ENCODE assay signal across 18 mouse cellular contexts in the genomic region with DNA sequence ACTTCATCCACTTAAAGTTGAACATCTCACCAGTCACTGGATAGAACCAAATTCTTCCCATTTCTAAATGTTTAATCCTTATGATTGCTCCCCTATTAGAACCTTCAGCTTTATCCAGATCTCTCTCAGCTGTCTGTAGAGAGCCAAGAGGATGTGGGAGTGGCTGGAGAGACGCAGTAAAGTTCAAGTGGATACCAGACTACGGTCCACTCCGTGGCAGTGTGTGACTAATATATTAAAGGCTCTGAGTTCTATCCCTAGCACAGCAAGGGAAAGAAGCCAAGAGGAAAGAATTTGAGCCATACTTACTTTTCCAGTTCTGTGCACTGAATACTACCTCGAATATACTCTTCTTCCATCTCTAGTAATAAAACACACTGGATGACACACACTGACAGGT.
DNase-seq lines count a peak whose midpoint lies in the region; ATAC-seq and TF ChIP-seq lines count a peak whose summit lies in the region.
"Had no signal": no experiment of that assay in that cellular context is flagged by ENCODE, and none has a peak within 500 bp of the region (broad histone marks: within the 10 kb centered on the region; RNA-seq: fewer than 3 reads in every experiment).

No protein-coding gene starts in this region.

- 39% methylated on average over 4 of the region's 4 CpGs for WGBS in kidney, adult 2 months
- WGBS in kidney, embryonic 15.5 days, result 37% methylated on average over 4 of the region's 4 CpGs
- WGBS in kidney, embryonic 16.5 days, result 33% methylated on average over 4 of the region's 4 CpGs

- TF ChIP-seq POLR2A in kidney, adult 2 months (IDR thresholded peaks at IDR 0.05; ENCODE audit: low read depth, low read length), result no peak

- no peak overlapping the region for H3K4me2 ChIP-seq in kidney, embryonic 15.5 days
- no peak overlapping the region for H3K4me2 ChIP-seq in kidney, embryonic 16.5 days (replicated peaks; ENCODE audit: low read depth, low read length)
- H3K4me2 ChIP-seq: embryonic facial prominence, embryonic 13.5 days; forebrain, embryonic 13.5 days; hindbrain, embryonic 14.5 days had no signal

- H3K36me3 ChIP-seq in kidney, adult 2 months (ENCODE audit: control insufficient read depth, insufficient read depth, low read length), result no peaks in the 10 kb centered on the region
- H3K36me3 ChIP-seq in kidney, embryonic 15.5 days, result no peaks in the 10 kb centered on the region
- no peaks in the 10 kb centered on the region for H3K36me3 ChIP-seq in kidney, embryonic 16.5 days (ENCODE audit: insufficient read depth, low read length)
- H3K36me3 ChIP-seq: embryonic facial prominence, embryonic 13.5 days had no signal

- no peak overlapping the region for H3K4me3 ChIP-seq in kidney, adult 2 months (ENCODE audit: insufficient read depth, low read depth, low read length)
- no peak overlapping the region for H3K4me3 ChIP-seq in kidney, embryonic 15.5 days (replicated peaks)
- no peak overlapping the region for H3K4me3 ChIP-seq in kidney, embryonic 16.5 days (ENCODE audit: low read length)
- H3K4me3 ChIP-seq: embryonic facial prominence, embryonic 13.5 days; forebrain, embryonic 13.5 days had no signal

- H3K9ac ChIP-seq in kidney, embryonic 15.5 days, result no peak overlapping the region
- H3K9ac ChIP-seq in kidney, embryonic 16.5 days (replicated peaks; ENCODE audit: low read length), result no peak overlapping the region
- H3K9ac ChIP-seq: embryonic facial prominence, embryonic 13.5 days; forebrain, embryonic 13.5 days; forebrain, postnatal 0 days; hindbrain, embryonic 14.5 days had no signal

- no peaks in the 10 kb centered on the region for H3K4me1 ChIP-seq in kidney, adult 2 months (ENCODE audit: control insufficient read depth, insufficient read depth, low read length)
- H3K4me1 ChIP-seq in kidney, embryonic 15.5 days, result 0 out of 2 replicates have a peak, but pooled peaks cover 6% of the 10 kb centered on the region
- no peaks in the 10 kb centered on the region for H3K4me1 ChIP-seq in kidney, embryonic 16.5 days (ENCODE audit: insufficient read depth, low read length)
- H3K4me1 ChIP-seq: forebrain, embryonic 13.5 days had no signal

- H3K27ac ChIP-seq in kidney, adult 2 months (ENCODE audit: insufficient read depth, low read depth, low read length), result no peak overlapping the region
- H3K27ac ChIP-seq in kidney, embryonic 15.5 days, result no peak overlapping the region
- H3K27ac ChIP-seq in kidney, embryonic 16.5 days (ENCODE audit: low read length), result no peak overlapping the region
- H3K27ac ChIP-seq: embryonic facial prominence, embryonic 13.5 days; forebrain, embryonic 13.5 days; hindbrain, embryonic 14.5 days had no signal

- no peaks in the 10 kb centered on the region; the same call in 1 of the 2 replicates for H3K27me3 ChIP-seq in kidney, adult 2 months (replicated peaks; ENCODE audit: control insufficient read depth, insufficient read depth, low read length)
- H3K27me3 ChIP-seq in kidney, embryonic 15.5 days, result no peaks in the 10 kb centered on the region
- H3K27me3 ChIP-seq in kidney, embryonic 16.5 days (ENCODE audit: insufficient read depth, low read length), result no peaks in the 10 kb centered on the region
- H3K27me3 ChIP-seq: embryonic facial prominence, embryonic 13.5 days; forebrain, embryonic 13.5 days had no signal

- peak; percentile 15 for DNase-seq in kidney, adult 2 months
- peak; percentile 12 for DNase-seq in kidney, postnatal 14 days
- peak; percentile 47 for DNase-seq in 3T3-L1 (ENCODE audit: low read depth, low spot score)
- peak; percentile 73 for DNase-seq in NIH3T3 (ENCODE audit: low read depth)
- DNase-seq in adipocyte (ENCODE audit: low spot score), result no peak
- DNase-seq: adrenal gland, adult 2 months; adrenal gland, postnatal 25 days; cerebellum, adult 18-20 months; cerebellum, adult 9-11 months; cerebellum, postnatal 36 days; forebrain, postnatal 0 days; gastrocnemius, postnatal 14 days; heart, postnatal 14 days had no signal

- ATAC-seq in kidney, embryonic 15.5 days (replicated peaks; ENCODE audit: low FRiP score), result no peak
- ATAC-seq in kidney, embryonic 16.5 days (ENCODE audit: low FRiP score, low TSS enrichment), result no peak
- ATAC-seq: forebrain, embryonic 13.5 days; forebrain, postnatal 0 days had no signal

- H3K9me3 ChIP-seq in kidney, embryonic 15.5 days (replicated peaks), result no peaks in the 10 kb centered on the region
- no peaks in the 10 kb centered on the region for H3K9me3 ChIP-seq in kidney, embryonic 16.5 days (ENCODE audit: low read length)
- H3K9me3 ChIP-seq: embryonic facial prominence, embryonic 13.5 days; forebrain, embryonic 13.5 days had no signal

- TF ChIP-seq CTCF in kidney, adult 2 months (conservative IDR thresholded peaks at IDR 0.05; ENCODE audit: insufficient read depth, insufficient read length, low read depth, low read length), result no peak
